Mouse (Mus musculus) midbrain, embryonic 13.5 days (tissue): ENCODE results near the gene Adap1. TPM values are rescaled to one million over a fixed set of nuclear protein-coding genes. Genes with fewer than 3 reads are reported as not detected.
A peak's percentile ranks its signal among the peaks of the same experiment; 100 is the strongest.

Source experiments
- ATAC-seq: fragments of 200-750 bp; cut with Nextera tagmentation; 2 replicates; pipeline ENCODE4 v1.8.0; 2017; ENCODE audit warnings: mild to moderate bottlenecking, moderate TSS enrichment, moderate library complexity
- H3K27ac ChIP-seq: fragments of 300-500 bp; sonication (generic); 2 replicates; pipeline ENCODE4 v1.5.1; 2015; ENCODE audit warnings: inconsistent platforms, mild to moderate bottlenecking, moderate library complexity
- H3K27me3 ChIP-seq: fragments of 300-500 bp; sonication (generic); 2 replicates; pipeline ENCODE4 v1.6.1; 2015; ENCODE audit warnings: mild to moderate bottlenecking, inconsistent platforms
- H3K36me3 ChIP-seq: fragments of 300-500 bp; sonication (generic); 2 replicates; pipeline ENCODE4 v1.6.1; 2015; ENCODE audit warnings: mild to moderate bottlenecking, inconsistent platforms
- H3K4me1 ChIP-seq: fragments of 300-500 bp; sonication (generic); replicated peaks from 2 replicates; pipeline ENCODE4 v1.6.1; 2015; ENCODE audit warnings: inconsistent platforms
- H3K4me2 ChIP-seq: fragments of 300-500 bp; sonication (generic); replicated peaks from 2 replicates; pipeline ENCODE4 v1.6.1; 2015; ENCODE audit warnings: moderate library complexity, mild to moderate bottlenecking, inconsistent platforms
- H3K4me3 ChIP-seq: fragments of 300-500 bp; sonication (generic); replicated peaks from 2 replicates; pipeline ENCODE4 v1.5.1; 2015; ENCODE audit warnings: mild to moderate bottlenecking, inconsistent platforms
- H3K9ac ChIP-seq: fragments of 300-500 bp; sonication (generic); replicated peaks from 2 replicates; pipeline ENCODE4 v1.6.1; 2015; ENCODE audit warnings: mild to moderate bottlenecking, inconsistent platforms
- H3K9me3 ChIP-seq: fragments of 300-500 bp; sonication (generic); 2 replicates; pipeline ENCODE4 v1.6.1; 2016; ENCODE audit warnings: mild to moderate bottlenecking, inconsistent platforms
- WGBS: fragments of 180-500 bp; shearing (Covaris S2); methylation state at CpG from one replicate; pipeline ENCODE4 v1.1.7; 2015; 5-methylcytosine and 5-hydroxymethylcytosine counted together
- polyA plus RNA-seq: library from polyadenylated mRNA; unstranded; fragments of >200 nt; fragmentation: Nextera tagmentation; extraction: Ambion mirVana; gene quantifications from 2 replicates; pipeline ENCODE4 v1.2.1, GENCODE M21; 2015

Adap1 gene
- polyA plus RNA-seq, result 13.8 and 14.5 TPM in 2 replicates

- WGBS, result 3% methylated on average over 57 of the region's 61 CpGs
- peaks cover 19% of the 10 kb centered on the region for H3K4me1 ChIP-seq
- H3K9me3 ChIP-seq, result no peaks in the 10 kb centered on the region
- peaks cover 54% of the 10 kb centered on the region for H3K27me3 ChIP-seq
- peak within 1 kb of the TSS; percentile 82 for H3K9ac ChIP-seq
- peak within 1 kb of the TSS; percentile 67 for H3K4me3 ChIP-seq
- H3K4me2 ChIP-seq, result peak within 1 kb of the TSS; percentile 91
- ATAC-seq, result peak; percentile 90
- H3K27ac ChIP-seq, result peak within 1 kb of the TSS; percentile 39
- no peaks in the 10 kb centered on the region for H3K36me3 ChIP-seq
Measured at GRCm38 (mm10) chr5:139325395-139325966, at the start of gene Adap1. TSS of gene Adap1 (minus strand) at chr5:139325622.

- no peak overlapping the region for H3K27ac ChIP-seq
- H3K9ac ChIP-seq, result no peak overlapping the region
- no peak overlapping the region for H3K4me2 ChIP-seq
- ATAC-seq, result no peak
- H3K27me3 ChIP-seq, result no peaks in the 10 kb centered on the region
- H3K36me3 ChIP-seq, result no peaks in the 10 kb centered on the region
- WGBS, result 81% methylated on average over 2 of the region's 2 CpGs
- H3K4me3 ChIP-seq, result no peak overlapping the region
- peaks cover 34% of the 10 kb centered on the region for H3K4me1 ChIP-seq
- H3K9me3 ChIP-seq, result no peaks in the 10 kb centered on the region
Measured at GRCm38 (mm10) chr5:139374841-139375240, 49.4 kb upstream of the Adap1 start.

- Histone ChIP-seq H3K27me3 (no peaks in the 10 kb centered on the region), H3K36me3 (no peaks in the 10 kb centered on the region), H3K4me2 (no peak overlapping the region), H3K27ac (no peak overlapping the region), H3K9me3 (no peaks in the 10 kb centered on the region), H3K4me3 (no peak overlapping the region), H3K4me1 (peaks cover 32% of the 10 kb centered on the region), H3K9ac (no peak overlapping the region)
- ATAC-seq, result no peak
- 88% methylated on average over 6 of the region's 6 CpGs for WGBS
Measured at GRCm38 (mm10) chr5:139373889-139374444, 48.5 kb upstream of the Adap1 start.

- H3K9me3 ChIP-seq, result no peaks in the 10 kb centered on the region
- WGBS, result 87% methylated on average over 3 of the region's 3 CpGs
- no peak overlapping the region for H3K4me2 ChIP-seq
- H3K36me3 ChIP-seq, result no peaks in the 10 kb centered on the region
- peaks cover 33% of the 10 kb centered on the region for H3K4me1 ChIP-seq
- ATAC-seq, result no peak
- H3K9ac ChIP-seq, result no peak overlapping the region
- H3K4me3 ChIP-seq, result no peak overlapping the region
- no peaks in the 10 kb centered on the region for H3K27me3 ChIP-seq
- H3K27ac ChIP-seq, result no peak overlapping the region
Measured at GRCm38 (mm10) chr5:139373126-139373525, 47.7 kb upstream of the Adap1 start.

- Histone ChIP-seq H3K4me1 (peaks cover 33% of the 10 kb centered on the region), H3K36me3 (no peaks in the 10 kb centered on the region), H3K4me2 (peak overlapping the region; percentile 65), H3K27me3 (no peaks in the 10 kb centered on the region), H3K9me3 (no peaks in the 10 kb centered on the region), H3K9ac (peak overlapping the region; percentile 89), H3K27ac (peak overlapping the region; percentile 80), H3K4me3 (peak overlapping the region; percentile 59)
- 2% methylated on average over 38 of the region's 39 CpGs for WGBS
- ATAC-seq, result peak; percentile 95
Measured at GRCm38 (mm10) chr5:139371631-139372401, 46.4 kb upstream of the Adap1 start.

GRCm38 (mm10) chr5:139371118-139371517, 45.7 kb upstream of the Adap1 start:
- Histone ChIP-seq H3K4me3 (peak overlapping the region; percentile 59; the same call in 1 of the 2 replicates), H3K4me1 (peaks cover 33% of the 10 kb centered on the region), H3K27me3 (no peaks in the 10 kb centered on the region), H3K36me3 (no peaks in the 10 kb centered on the region), H3K9ac (peak overlapping the region; percentile 89; the same call in 1 of the 2 replicates), H3K27ac (no peak overlapping the region), H3K9me3 (no peaks in the 10 kb centered on the region), H3K4me2 (peak overlapping the region; percentile 65)
- ATAC-seq, result no peak
- WGBS, result 52% methylated on average over 5 of the region's 5 CpGs

GRCm38 (mm10) chr5:139370336-139370735, 44.9 kb upstream of the Adap1 start:
- no peaks in the 10 kb centered on the region for H3K27me3 ChIP-seq
- H3K4me3 ChIP-seq, result no peak overlapping the region
- no peaks in the 10 kb centered on the region for H3K36me3 ChIP-seq
- H3K27ac ChIP-seq, result no peak overlapping the region
- H3K9me3 ChIP-seq, result no peaks in the 10 kb centered on the region
- peak overlapping the region; percentile 89; the same call in 1 of the 2 replicates for H3K9ac ChIP-seq
- H3K4me2 ChIP-seq, result no peak overlapping the region
- ATAC-seq, result no peak
- peaks cover 34% of the 10 kb centered on the region for H3K4me1 ChIP-seq
- WGBS, result 91% methylated on average over 6 of the region's 6 CpGs

GRCm38 (mm10) chr5:139368638-139369320, 43.4 kb upstream of the Adap1 start:
- H3K36me3 ChIP-seq, result no peaks in the 10 kb centered on the region
- H3K4me3 ChIP-seq, result no peak overlapping the region
- no peaks in the 10 kb centered on the region for H3K9me3 ChIP-seq
- H3K9ac ChIP-seq, result no peak overlapping the region
- H3K27ac ChIP-seq, result no peak overlapping the region
- ATAC-seq, result no peak
- H3K4me2 ChIP-seq, result no peak overlapping the region
- no peaks in the 10 kb centered on the region for H3K27me3 ChIP-seq
- peaks cover 45% of the 10 kb centered on the region for H3K4me1 ChIP-seq
- WGBS, result 85% methylated on average over 11 of the region's 11 CpGs

- H3K36me3 ChIP-seq, result peaks cover under 1% of the 10 kb centered on the region; the same call in 1 of the 2 replicates
- no peak overlapping the region for H3K4me2 ChIP-seq
- no peaks in the 10 kb centered on the region for H3K9me3 ChIP-seq
- H3K4me3 ChIP-seq, result no peak overlapping the region
- no peak for ATAC-seq
- 89% methylated on average over 4 of the region's 4 CpGs for WGBS
- H3K9ac ChIP-seq, result no peak overlapping the region
- H3K27ac ChIP-seq, result no peak overlapping the region
- H3K27me3 ChIP-seq, result no peaks in the 10 kb centered on the region
- H3K4me1 ChIP-seq, result peaks cover 45% of the 10 kb centered on the region
Measured at GRCm38 (mm10) chr5:139367884-139368458, 42.5 kb upstream of the Adap1 start.

- no peaks in the 10 kb centered on the region for H3K27me3 ChIP-seq
- H3K4me1 ChIP-seq, result peaks cover 34% of the 10 kb centered on the region
- no peak overlapping the region for H3K9ac ChIP-seq
- H3K4me3 ChIP-seq, result no peak overlapping the region
- no peak overlapping the region for H3K27ac ChIP-seq
- no peak overlapping the region for H3K4me2 ChIP-seq
- H3K36me3 ChIP-seq, result peaks cover 12% of the 10 kb centered on the region; the same call in 1 of the 2 replicates
- 77% methylated on average over 11 of the region's 11 CpGs for WGBS
- H3K9me3 ChIP-seq, result no peaks in the 10 kb centered on the region
- ATAC-seq, result no peak
Measured at GRCm38 (mm10) chr5:139366484-139366883, 41.1 kb upstream of the Adap1 start.

GRCm38 (mm10) chr5:139365827-139366226, 40.4 kb upstream of the Adap1 start:
- ATAC-seq, result no peak
- Histone ChIP-seq H3K27me3 (no peaks in the 10 kb centered on the region), H3K9ac (no peak overlapping the region), H3K4me2 (no peak overlapping the region), H3K4me1 (peaks cover 28% of the 10 kb centered on the region), H3K36me3 (peaks cover 12% of the 10 kb centered on the region; the same call in 1 of the 2 replicates), H3K27ac (no peak overlapping the region), H3K9me3 (no peaks in the 10 kb centered on the region), H3K4me3 (no peak overlapping the region)
- WGBS, result 89% methylated on average over 1 of the region's 1 CpGs
